Mouse (Mus musculus) MEL (cell line): Measurements from ENCODE around the gene Snrnp70.

Experiments used
- CTCF ChIP-seq, 3 experiments: IDR thresholded peaks in 2 of 3; conservative IDR thresholded peaks in 1 of 3; 2 replicates each; pipeline ENCODE4 v1.5.1; 2011 to 2012; ENCODE audit warnings: low read length in 3 of 3, low read depth in 2 of 3, mild to moderate bottlenecking in 2 of 3, improper control_type of control experiment in 1 of 3, inconsistent platforms in 1 of 3, mixed read lengths in 1 of 3, moderate library complexity in 1 of 3; ENCODE audit not compliant: control insufficient read depth in 1 of 3, insufficient read depth in 1 of 3, poor library complexity in 1 of 3, severe bottlenecking in 1 of 3
- E2F4 ChIP-seq: IDR thresholded peaks from 2 replicates; pipeline ENCODE4 v1.6.1; 2011; ENCODE audit warnings: low read depth, low read length, improper control_type of control experiment, borderline replicate concordance
- EP300 ChIP-seq, 2 experiments: IDR thresholded peaks; 2 replicates each; pipeline ENCODE4 v1.6.1; 2011; ENCODE audit warnings: improper control_type of control experiment in 2 of 2, low read length in 2 of 2, low read depth in 1 of 2, mild to moderate bottlenecking in 1 of 2
- HCFC1 ChIP-seq: IDR thresholded peaks from 2 replicates; pipeline ENCODE4 v1.6.1; 2012; ENCODE audit warnings: low read depth, mild to moderate bottlenecking, inconsistent platforms, low read length, improper control_type of control experiment, moderate library complexity
- POLR2A ChIP-seq, 2 experiments: IDR thresholded peaks; 2 replicates each; pipeline ENCODE4 v1.6.1; 2011 to 2012; ENCODE audit warnings: low read length in 2 of 2, mild to moderate bottlenecking in 2 of 2, control low read depth in 1 of 2, improper control_type of control experiment in 1 of 2, low read depth in 1 of 2, moderate library complexity in 1 of 2; ENCODE audit not compliant: control insufficient read depth in 1 of 2, insufficient read depth in 1 of 2, poor library complexity in 1 of 2
- POLR2AphosphoS2 ChIP-seq: IDR thresholded peaks from 2 replicates; pipeline ENCODE4 v1.6.1; 2011; ENCODE audit warnings: low read length, improper control_type of control experiment
- TCF12 ChIP-seq: IDR thresholded peaks from 2 replicates; pipeline ENCODE4 v1.6.1; 2014; ENCODE audit warnings: low read depth, mild to moderate bottlenecking, inconsistent platforms, low read length, improper control_type of control experiment, moderate library complexity
- ZC3H11A ChIP-seq: IDR thresholded peaks from 2 replicates; pipeline ENCODE4 v1.6.1; 2012; ENCODE audit warnings: low read depth, mild to moderate bottlenecking, inconsistent platforms, low read length, improper control_type of control experiment
- ZKSCAN1 ChIP-seq: IDR thresholded peaks from 2 replicates; pipeline ENCODE4 v1.6.1; 2012; ENCODE audit warnings: low read depth, mild to moderate bottlenecking, inconsistent platforms, low read length, improper control_type of control experiment, moderate library complexity

GRCm38 (mm10) chr7:45369022-45369745 is 26.4 kb downstream of the Snrnp70 start:
- TF ChIP-seq CTCF (IDR thresholded peaks at IDR 0.05 in 2 of 3, conservative IDR thresholded peaks at IDR 0.05 in 1 of 3; ENCODE audit: control insufficient read depth in 1 of 3, insufficient read depth in 1 of 3, low read depth in 2 of 3, low read length in 3 of 3, poor library complexity in 1 of 3, severe bottlenecking in 1 of 3) (no peak), POLR2A (IDR thresholded peaks at IDR 0.05; ENCODE audit: control insufficient read depth in 1 of 2, insufficient read depth in 1 of 2, low read depth in 1 of 2, low read length in 2 of 2, poor library complexity in 1 of 2) (no peak), E2F4 (no peak), EP300 (IDR thresholded peaks at IDR 0.05; ENCODE audit: low read depth in 1 of 2, low read length in 2 of 2) (no peak), ZKSCAN1 (no peak), HCFC1 (no peak), ZC3H11A (no peak), POLR2AphosphoS2 (no peak), TCF12 (no peak)
